Mouse (Mus musculus): ENCODE results near the gene Mixl1. TPM values are rescaled to one million over a fixed set of nuclear protein-coding genes. Genes with fewer than 3 reads are reported as not detected.

Mixl1 gene
- total RNA-seq, 1 experiment: 0.18 TPM

DNA sequence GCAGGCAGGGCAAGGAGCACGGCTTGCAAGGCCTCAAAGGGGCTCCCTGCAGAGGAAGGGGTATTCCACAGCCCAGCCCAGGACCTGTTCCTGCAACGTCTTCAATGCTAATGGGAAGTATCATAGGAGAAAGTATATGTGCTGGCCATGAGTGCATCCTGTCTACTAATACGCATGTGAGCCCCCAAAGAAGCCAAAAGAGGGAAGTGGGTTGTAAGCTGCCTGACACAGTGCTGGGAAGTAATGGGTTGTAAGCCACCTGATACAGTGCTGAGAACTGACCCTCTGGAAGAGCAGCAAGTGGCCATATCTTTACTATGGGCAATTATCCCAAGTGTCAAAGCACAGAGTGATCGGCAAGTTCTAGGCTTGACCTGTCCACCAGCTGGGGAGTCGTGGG lies 1.2 kb upstream of the Mixl1 start:
- H3K4me3 ChIP-seq (ENCODE audit: insufficient read depth in 1 of 2, low read depth in 1 of 2, low read length in 2 of 2, poor library complexity in 1 of 2, severe bottlenecking in 1 of 2): no peak overlapping the region
- no peak overlapping the region for H3K9ac ChIP-seq (ENCODE audit: insufficient read depth, low read depth, low read length, poor library complexity, severe bottlenecking)
- no peaks in the 10 kb centered on the region for H3K9me3 ChIP-seq (ENCODE audit: control insufficient read depth, insufficient read depth, low read depth, low read length)
- H3K27ac ChIP-seq (ENCODE audit: insufficient read depth, low read depth, low read length, poor library complexity, severe bottlenecking): no peak overlapping the region
- DNase-seq (ENCODE audit: low read depth, low spot score): no peak
- 0 out of 4 replicates have a peak, but pooled peaks cover 0 to 2% of the 10 kb centered on the region in 2 experiments for H3K4me1 ChIP-seq (ENCODE audit: control insufficient read depth in 2 of 2, insufficient read depth in 2 of 2, low read length in 2 of 2, poor library complexity in 1 of 2)
- in situ Hi-C loops (cut with MboI; ENCODE audit: low sequenced_read_pairs in 2 of 2, unreplicated experiment in 2 of 2): no loop called here
- TF ChIP-seq ZNF384 (IDR thresholded peaks at IDR 0.05; ENCODE audit: low read depth, low read length) (no peak), CHD2 (IDR thresholded peaks at IDR 0.05; ENCODE audit: low read depth, low read length) (no peak), MAFK (IDR thresholded peaks at IDR 0.05; ENCODE audit: insufficient read depth, low read depth, low read length) (no peak), HCFC1 (IDR thresholded peaks at IDR 0.05; ENCODE audit: borderline replicate concordance, insufficient read depth, low read length) (no peak), ZC3H11A (IDR thresholded peaks at IDR 0.05; ENCODE audit: borderline replicate concordance, low read depth, low read length) (no peak)
- H3K36me3 ChIP-seq (ENCODE audit: control insufficient read depth, insufficient read depth, low read length, poor library complexity, severe bottlenecking): no peaks in the 10 kb centered on the region

GRCm38 (mm10) chr1:180691284-180691683 lies 5.5 kb downstream of the Mixl1 start:
- no peak overlapping the region for H3K27ac ChIP-seq (ENCODE audit: insufficient read depth, low read depth, low read length, poor library complexity, severe bottlenecking)
- no peaks in the 10 kb centered on the region for H3K9me3 ChIP-seq (ENCODE audit: control insufficient read depth, insufficient read depth, low read depth, low read length)
- in situ Hi-C loops (cut with MboI; ENCODE audit: low sequenced_read_pairs in 2 of 2, unreplicated experiment in 2 of 2): no loop called here
- TF ChIP-seq ZNF384 (IDR thresholded peaks at IDR 0.05; ENCODE audit: low read depth, low read length): no peak
- peaks cover 10% of the 10 kb centered on the region for H3K36me3 ChIP-seq (ENCODE audit: control insufficient read depth, insufficient read depth, low read length, poor library complexity, severe bottlenecking)
- DNase-seq (ENCODE audit: low read depth, low spot score): no peak
- no peaks in the 10 kb centered on the region for H3K4me1 ChIP-seq (ENCODE audit: control insufficient read depth in 2 of 2, insufficient read depth in 2 of 2, low read length in 2 of 2, poor library complexity in 1 of 2)
- no peak overlapping the region for H3K4me3 ChIP-seq (ENCODE audit: insufficient read depth in 1 of 2, low read depth in 1 of 2, low read length in 2 of 2, poor library complexity in 1 of 2, severe bottlenecking in 1 of 2)
- no peak overlapping the region for H3K9ac ChIP-seq (ENCODE audit: insufficient read depth, low read depth, low read length, poor library complexity, severe bottlenecking)

Other genes with a start within 250 kb of the Mixl1 start
- 0.18 TPM in 1 of 2 replicates, not detected in the other for gene Stum, start 213.5 kb downstream of the Mixl1 start, total RNA-seq (2012; rRNA removed)
- gene Parp1, start 128.1 kb downstream of the Mixl1 start, total RNA-seq (2012; rRNA removed): 271 and 296 TPM in 2 replicates
- gene Lin9, start 55.9 kb downstream of the Mixl1 start, total RNA-seq (2012; rRNA removed): 14.3 and 15.9 TPM in 2 replicates
- gene Acbd3, start 29.0 kb upstream of the Mixl1 start, total RNA-seq (2012; rRNA removed): 13.3 and 20.4 TPM in 2 replicates
- 503 and 657 TPM in 2 replicates for gene H3f3a, start 116.9 kb upstream of the Mixl1 start, total RNA-seq (2012; rRNA removed)
- 39.6 and 41.2 TPM in 2 replicates for gene Sde2, start 154.1 kb upstream of the Mixl1 start, total RNA-seq (2012; rRNA removed)
- 68.3 and 219 TPM in 2 replicates for gene Lefty2, start 196.1 kb upstream of the Mixl1 start, total RNA-seq (2012; rRNA removed)
- gene Pycr2, start 207.3 kb upstream of the Mixl1 start, total RNA-seq (2012; rRNA removed): 122 and 151 TPM in 2 replicates
- gene Lefty1, start 238.0 kb upstream of the Mixl1 start, total RNA-seq (2012; rRNA removed): 281 and 714 TPM in 2 replicates
- gene Tmem63a, start 245.3 kb upstream of the Mixl1 start, total RNA-seq (2012; rRNA removed): 14.7 and 30.5 TPM in 2 replicates

Measured in ES-E14 (cell line).